Mouse (Mus musculus): Measurements from ENCODE around the gene Olfr1513. TPM values are rescaled to one million over a fixed set of nuclear protein-coding genes. Genes with fewer than 3 reads are reported as not detected.
A peak's percentile ranks its signal among the peaks of the same experiment; 100 is the strongest.
"Not testable (repeated sequence)": the region's sequence is repeated elsewhere in the genome, so short reads cannot be mapped to it uniquely, and the experiment has no call there.

The Olfr1513 gene
- total RNA-seq (2021), result not detected

GRCm38 (mm10) chr14:52356308-52356707 is at the start of gene Olfr1513:
TSS of gene Olfr1513 (minus strand) at chr14:52356408.
- intact Hi-C loops (cut with DNase I), result no loop called here
- no peak for DNase-seq (ENCODE audit: low spot score in 2 of 2)

GRCm38 (mm10) chr14:52397279-52397678 is 41.1 kb upstream of the Olfr1513 start, which contains the start of gene Olfr1511:
TSS of gene Olfr1511 (minus strand) at chr14:52397379.
- intact Hi-C loops (cut with DNase I), result no loop called here

GRCm38 (mm10) chr14:52390084-52390848 is 34.1 kb upstream of the Olfr1513 start:
- intact Hi-C loops (cut with DNase I); DNase-seq (ENCODE audit: low spot score in 2 of 2): not testable (repeated sequence)

More at GRCm38 (mm10) chr14:52397279-52397678, 41.1 kb upstream of the Olfr1513 start, which contains the start of gene Olfr1511:
- no peak for DNase-seq (ENCODE audit: low spot score in 2 of 2)

DNA sequence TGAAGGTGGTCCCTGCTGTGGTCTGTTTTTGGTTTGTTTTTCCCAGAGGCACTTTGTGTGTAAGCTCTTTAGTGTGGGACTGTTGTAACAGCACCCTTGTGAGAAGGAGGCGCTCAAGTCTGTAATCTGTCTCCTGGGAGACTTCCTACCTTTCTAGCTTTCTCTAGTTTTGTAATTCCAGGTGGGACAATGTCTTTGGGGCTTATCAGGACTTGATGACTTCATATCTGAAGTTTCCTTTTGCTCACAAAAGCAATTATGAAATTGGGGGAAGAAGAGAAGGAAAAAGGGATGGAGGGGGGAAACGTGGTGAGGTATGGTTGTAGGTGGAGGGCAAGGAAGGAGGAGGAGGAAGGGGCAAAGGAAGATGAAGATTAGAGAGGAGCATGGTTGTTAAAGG is 22.9 kb upstream of the Olfr1513 start, which contains the start of gene Olfr1512:
Gene Olfr1512, minus strand, starts transcription at position 101 of the 400 bp plus-strand sequence.
- DNase-seq (ENCODE audit: low spot score in 2 of 2), result no peak
- intact Hi-C loops (cut with DNase I), result no loop called here

DNA sequence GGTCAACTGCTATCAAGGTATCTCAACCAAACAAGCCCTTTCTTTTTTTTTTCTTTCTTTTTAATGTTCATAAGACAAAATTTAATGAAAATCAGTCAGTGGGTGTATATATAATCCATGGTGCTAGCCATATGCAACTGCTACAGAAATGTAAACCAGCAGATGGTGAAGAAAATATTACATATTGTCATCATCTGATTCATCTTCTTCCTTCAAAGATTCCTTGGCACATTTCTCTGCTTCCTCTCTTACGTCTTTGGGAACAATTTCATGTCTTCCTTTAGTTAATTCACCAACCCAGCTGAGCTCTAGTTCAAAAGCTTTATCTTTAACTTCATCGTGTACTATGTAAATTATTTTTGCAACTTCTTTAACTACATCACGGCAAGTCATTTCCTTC is 12.5 kb upstream of the Olfr1513 start:
- intact Hi-C loops (cut with DNase I), result no loop called here
- DNase-seq (ENCODE audit: low spot score in 2 of 2), result peak in 1 of 2 experiments; percentile 61

GRCm38 (mm10) chr14:52339512-52339852 is 16.7 kb downstream of the Olfr1513 start:
- no peak for DNase-seq (ENCODE audit: low spot score in 2 of 2)
- intact Hi-C loops (cut with DNase I), result loop anchor here (2.0 kb wide), 2 partner anchors 35 to 43 kb away; partner anchors contain the start of gene Mettl3

DNA sequence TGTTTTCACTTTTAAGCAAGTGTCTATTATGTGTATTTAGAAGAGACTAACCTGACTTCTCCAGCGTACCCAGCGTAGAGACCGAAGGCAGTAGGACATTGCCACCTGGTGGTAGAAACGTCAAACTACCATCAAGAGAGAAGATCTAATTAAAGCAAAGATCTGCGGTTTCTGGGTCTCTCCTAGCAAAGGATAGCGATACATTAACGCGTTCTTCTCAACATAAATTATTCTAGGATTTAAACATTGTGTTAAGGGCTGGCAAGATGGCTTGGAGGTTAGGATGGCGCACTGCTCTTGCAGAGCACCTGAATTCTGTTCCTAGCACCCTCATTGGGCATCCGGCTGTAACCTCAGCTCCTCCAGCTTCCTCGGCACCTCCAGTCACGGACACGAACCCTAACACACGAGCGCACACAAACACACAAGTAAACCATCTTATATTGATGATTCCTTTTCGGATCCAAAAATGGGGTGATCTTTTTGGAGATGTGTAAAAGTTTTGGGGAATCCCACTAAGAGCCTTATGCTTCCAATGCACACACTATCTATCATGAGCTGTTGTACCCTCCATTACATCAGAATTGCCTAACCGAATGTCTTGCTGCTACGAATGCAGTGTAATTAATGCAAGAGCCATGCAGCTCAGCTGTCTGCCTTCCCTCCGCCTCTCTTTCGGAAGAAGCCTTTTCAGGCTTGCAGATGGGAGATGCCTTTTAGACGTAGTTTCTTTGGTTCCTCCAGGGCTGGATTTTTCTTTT is 17.3 kb downstream of the Olfr1513 start:
- DNase-seq (ENCODE audit: low spot score in 2 of 2), result peak; percentile 80 to 88
- intact Hi-C loops (cut with DNase I), result loop anchor here (2.0 kb wide), 2 partner anchors 34 to 42 kb away; partner anchors contain the start of gene Mettl3

GRCm38 (mm10) chr14:52332171-52332570 is 24.0 kb downstream of the Olfr1513 start:
- no peak for DNase-seq (ENCODE audit: low spot score in 2 of 2)
- intact Hi-C loops (cut with DNase I), result loop anchor here (2.0 kb wide), 1 partner anchor 53 kb away; the partner anchor contains the start of genes Rab2b and Tox4

- DNase-seq (ENCODE audit: low spot score in 2 of 2), result no peak
- intact Hi-C loops (cut with DNase I), result no loop called here
Measured at GRCm38 (mm10) chr14:52331069-52331750, 25.0 kb downstream of the Olfr1513 start.

DNA sequence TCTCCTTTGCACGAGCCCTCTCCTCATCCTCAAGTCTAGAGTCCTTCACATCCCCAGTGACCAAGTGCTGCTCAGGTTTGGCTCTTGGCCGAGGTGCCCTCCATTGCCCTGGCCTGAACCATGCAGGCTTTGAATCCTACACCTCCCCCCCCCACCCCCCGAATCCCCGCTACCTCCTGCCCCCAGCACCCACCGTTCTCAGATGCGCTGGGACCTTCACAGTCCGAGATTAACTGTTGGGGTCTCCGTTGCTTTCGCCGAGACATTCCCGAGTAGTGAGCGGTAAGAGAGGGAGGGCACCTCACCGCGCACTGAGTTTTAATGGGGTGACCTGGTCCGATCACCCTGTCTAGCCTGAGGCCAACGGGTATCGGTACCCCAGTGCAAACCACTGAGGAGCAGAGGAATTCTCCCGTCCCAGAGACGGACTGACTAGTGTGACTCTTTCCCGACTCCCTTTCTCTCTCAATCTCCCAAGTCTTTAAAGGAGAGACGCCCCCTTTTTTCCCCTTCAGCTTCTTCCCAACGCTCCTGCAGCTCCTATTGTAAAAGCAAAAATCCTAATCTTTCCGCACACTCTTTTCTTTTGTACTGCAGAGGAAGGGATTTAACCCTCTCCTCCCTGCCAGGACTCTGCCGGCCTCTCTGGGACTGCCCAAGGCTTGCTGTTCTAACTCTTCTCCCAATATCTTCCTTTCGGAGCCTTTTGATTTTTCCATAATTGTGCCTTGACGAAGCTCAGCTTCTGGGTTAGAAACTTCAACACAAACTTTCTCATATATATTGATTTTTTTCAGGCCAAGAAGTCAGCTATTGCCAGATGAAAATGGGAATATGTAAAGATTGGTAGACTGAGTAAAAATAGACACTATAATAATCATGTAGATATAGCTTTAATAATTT is 28.0 kb downstream of the Olfr1513 start, which contains the start of gene Sall2:
Gene Sall2, minus strand, starts transcription at position 853 of the 903 bp plus-strand sequence.
- no peak for DNase-seq (ENCODE audit: low spot score in 2 of 2)
- intact Hi-C loops (cut with DNase I), result no loop called here

GRCm38 (mm10) chr14:52327375-52327901 is 28.8 kb downstream of the Olfr1513 start:
- no peak for DNase-seq (ENCODE audit: low spot score in 2 of 2)
- intact Hi-C loops (cut with DNase I), result no loop called here

- intact Hi-C loops (cut with DNase I), result no loop called here
- DNase-seq (ENCODE audit: low spot score in 2 of 2), result no peak
Measured at GRCm38 (mm10) chr14:52325890-52326289, 30.3 kb downstream of the Olfr1513 start.

- intact Hi-C loops (cut with DNase I), result loop anchor here (5.0 kb wide), 1 partner anchor 962 kb away; no protein-coding TSS in a partner anchor
- DNase-seq (ENCODE audit: low spot score in 2 of 2), result no peak
Measured at GRCm38 (mm10) chr14:52319361-52319760, 36.8 kb downstream of the Olfr1513 start.

DNA sequence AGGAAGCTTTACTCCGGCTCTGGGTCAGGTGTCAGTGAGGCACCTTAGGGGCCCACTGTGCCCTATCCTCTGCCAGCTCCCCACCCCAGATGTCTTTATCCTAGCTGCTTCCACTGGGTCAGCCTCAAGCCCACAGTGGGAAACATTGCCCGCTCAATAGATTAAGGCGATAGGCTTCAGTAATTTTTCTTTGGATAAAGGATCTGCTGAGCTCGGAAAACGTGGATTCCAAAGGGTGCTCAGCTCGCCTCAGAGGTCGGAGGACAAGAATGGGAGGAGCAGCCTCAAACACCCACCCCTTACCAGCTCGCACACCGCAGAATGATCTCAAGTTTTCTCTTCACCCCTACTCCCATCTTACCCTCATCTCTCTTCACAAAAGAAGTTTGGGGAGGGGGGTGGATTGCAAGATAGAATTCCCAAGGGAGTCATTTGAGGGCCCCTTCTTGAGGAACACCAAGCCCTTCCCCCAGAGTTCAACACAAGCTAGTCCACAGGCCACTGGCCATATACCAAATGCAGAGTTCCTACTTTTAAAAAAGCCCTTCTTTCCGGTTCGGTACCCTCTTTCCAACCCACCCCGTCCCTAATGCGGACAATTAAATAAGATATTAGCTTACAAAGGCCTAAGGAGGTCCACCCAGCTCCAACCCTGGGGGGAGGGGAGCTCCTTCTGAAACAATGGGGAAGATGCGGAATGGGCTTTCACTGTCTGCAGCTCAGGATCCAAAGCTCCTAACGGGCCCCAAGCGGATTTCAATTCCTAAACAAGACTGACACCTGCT is 39.6 kb downstream of the Olfr1513 start:
- intact Hi-C loops (cut with DNase I), result loop anchor here (5.0 kb wide), 1 partner anchor 959 kb away; no protein-coding TSS in a partner anchor
- DNase-seq (ENCODE audit: low spot score in 2 of 2), result peak in 1 of 2 experiments; percentile 17

- intact Hi-C loops (cut with DNase I), result loop anchor here (5.0 kb wide), 1 partner anchor 959 kb away; no protein-coding TSS in a partner anchor
- peak; percentile 62 to 67 for DNase-seq (ENCODE audit: low spot score in 2 of 2)
Measured at GRCm38 (mm10) chr14:52315792-52316440, 40.3 kb downstream of the Olfr1513 start.

- intact Hi-C loops (cut with DNase I), result loop anchor here (5.0 kb wide), 1 partner anchor 958 kb away; no protein-coding TSS in a partner anchor
Measured at GRCm38 (mm10) chr14:52315283-52315780, 40.9 kb downstream of the Olfr1513 start.

DNA sequence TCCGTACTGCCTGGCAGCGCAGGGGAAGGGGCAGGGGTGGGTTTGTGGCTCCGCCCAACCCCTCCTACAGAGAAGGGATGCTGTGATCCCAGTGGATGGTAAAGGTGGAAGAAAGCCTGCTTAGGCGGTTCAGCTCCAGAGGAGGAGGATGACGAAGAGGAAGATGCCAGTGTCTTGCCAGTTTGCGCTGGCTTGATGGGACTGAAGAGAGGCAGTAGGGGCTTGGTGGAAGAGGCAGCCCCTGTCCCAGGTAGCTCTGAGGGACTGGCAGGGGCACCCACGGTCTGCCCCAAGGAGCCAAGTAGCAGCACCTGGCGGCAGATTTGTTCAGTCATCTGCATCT is 41.4 kb downstream of the Olfr1513 start:
- intact Hi-C loops (cut with DNase I), result loop anchor here (5.0 kb wide), 1 partner anchor 957 kb away; no protein-coding TSS in a partner anchor
- DNase-seq (ENCODE audit: low spot score in 2 of 2), result no peak

More at GRCm38 (mm10) chr14:52315283-52315780, 40.9 kb downstream of the Olfr1513 start:
- DNase-seq (ENCODE audit: low spot score in 2 of 2), result peak in 1 of 2 experiments; percentile 11

Data from left cerebral cortex, postnatal 25 days (tissue).